Mouse (Mus musculus) fibroblast of lung, adult 2 months (primary cell): ENCODE measurements around the gene Csnk1e.

Experiments
- DNase-seq: peaks from one replicate; pipeline ENCODE4 v3.0.0-alpha.2; 2011; ENCODE audit warnings: low read depth

The Csnk1e gene

GRCm38 (mm10) chr15:79422715-79423243, 32.6 kb downstream of the Csnk1e start:
- no peak for DNase-seq

DNA sequence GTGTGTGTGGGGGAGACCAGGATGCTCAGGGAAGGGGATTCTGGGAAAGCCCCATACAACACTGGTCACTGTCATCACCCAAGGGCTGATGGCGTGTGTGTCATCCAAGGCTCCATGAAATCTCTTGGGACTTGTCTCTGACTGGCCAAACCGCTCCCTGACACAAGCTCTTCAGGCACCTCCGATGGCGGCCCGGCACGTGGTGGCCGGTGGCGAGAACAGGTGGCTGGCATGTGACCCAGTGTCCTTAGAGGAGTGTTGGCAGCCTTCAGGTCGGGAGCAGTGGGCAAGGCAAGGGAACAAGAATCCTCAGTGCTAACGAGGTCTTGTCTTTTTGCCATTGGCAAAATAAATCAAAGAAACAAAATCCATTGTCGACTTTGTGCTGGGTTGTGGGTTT, 36.7 kb downstream of the Csnk1e start:
- no peak for DNase-seq

- DNase-seq, result no peak
Observed at GRCm38 (mm10) chr15:79418265-79418664, 37.1 kb downstream of the Csnk1e start.

GRCm38 (mm10) chr15:79417379-79417778, 38.0 kb downstream of the Csnk1e start:
- no peak for DNase-seq

DNA sequence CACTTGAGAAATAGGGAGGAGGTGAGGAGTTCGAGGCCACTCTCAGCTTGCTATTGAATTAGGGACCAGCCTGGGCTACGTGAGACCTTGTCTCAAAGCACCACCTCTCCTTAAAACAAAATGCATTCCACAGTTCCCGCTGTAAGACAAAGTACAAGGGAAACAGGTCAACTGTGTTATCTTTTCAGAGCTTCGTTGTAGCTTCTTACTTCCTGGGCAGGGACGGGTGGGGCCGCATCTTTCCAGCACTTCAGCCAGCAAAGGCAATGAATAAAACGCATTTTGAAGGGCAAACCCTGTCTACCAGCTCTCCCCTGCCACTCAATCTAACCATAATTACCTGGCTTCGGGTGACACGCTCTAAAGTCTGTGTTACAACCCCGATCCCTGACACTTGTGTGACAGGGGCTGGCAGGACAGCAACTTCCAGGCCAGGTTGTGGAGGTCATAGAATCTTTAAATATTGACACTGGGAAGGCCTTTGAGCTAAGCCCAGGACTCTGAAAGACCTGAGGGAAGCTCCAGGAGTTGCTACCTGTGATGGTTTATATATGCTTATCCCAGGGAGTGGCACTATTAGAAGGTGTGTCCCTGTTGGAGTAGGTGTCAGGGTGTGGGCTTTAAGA, 38.8 kb downstream of the Csnk1e start:
- no peak for DNase-seq

DNA sequence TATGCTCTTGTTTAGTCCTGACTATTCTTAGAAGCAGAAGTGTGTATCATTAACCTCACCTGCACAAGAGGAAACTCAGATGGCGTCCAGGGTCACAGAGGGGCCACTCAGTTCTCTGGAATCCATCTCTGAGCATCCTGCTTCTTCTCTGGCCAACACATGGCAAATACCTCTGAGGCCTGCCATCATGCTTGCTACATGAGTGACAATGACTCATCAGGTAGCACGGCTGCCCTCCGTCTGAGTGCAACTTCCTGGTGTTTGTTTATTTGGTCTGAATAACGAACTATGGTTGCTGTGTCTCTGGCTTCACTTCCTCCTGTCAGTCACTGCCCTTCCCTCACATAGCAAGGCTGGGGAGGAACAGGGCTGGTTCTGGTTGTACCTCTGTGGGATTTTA, 40.9 kb downstream of the Csnk1e start:
- DNase-seq, result no peak

- DNase-seq, result no peak
Observed at GRCm38 (mm10) chr15:79413802-79414201, 41.6 kb downstream of the Csnk1e start.

- DNase-seq, result no peak
Observed at GRCm38 (mm10) chr15:79413201-79413600, 42.2 kb downstream of the Csnk1e start.

- DNase-seq, result no peak
Observed at GRCm38 (mm10) chr15:79411363-79412065, 43.9 kb downstream of the Csnk1e start.

DNA sequence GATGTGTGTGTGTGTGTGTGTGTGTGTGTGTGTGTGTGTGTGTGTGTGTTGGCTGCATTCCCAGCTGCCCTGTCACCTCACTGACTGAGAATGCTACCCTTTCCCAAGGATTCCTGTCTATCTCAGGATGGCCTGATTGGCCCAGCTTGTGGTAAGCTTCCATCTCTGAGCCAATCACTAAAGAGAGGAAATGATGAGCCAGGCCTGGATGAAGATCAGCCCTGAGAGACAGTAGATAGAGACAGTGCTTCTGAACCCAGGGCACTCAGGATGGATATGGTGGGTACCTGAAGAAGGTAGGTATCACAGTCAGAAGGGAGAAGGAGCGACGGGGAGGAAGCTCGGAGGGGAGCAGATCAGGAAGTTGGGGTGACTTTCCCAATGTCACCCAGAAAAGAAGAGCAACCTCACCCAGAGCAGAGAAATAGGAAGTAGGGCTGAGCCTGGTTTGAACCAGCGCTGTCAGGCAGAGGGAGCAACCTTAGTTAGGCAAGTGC, 46.2 kb downstream of the Csnk1e start:
- no peak for DNase-seq

- DNase-seq, result no peak
Observed at GRCm38 (mm10) chr15:79406564-79406963, 48.8 kb downstream of the Csnk1e start.

DNA sequence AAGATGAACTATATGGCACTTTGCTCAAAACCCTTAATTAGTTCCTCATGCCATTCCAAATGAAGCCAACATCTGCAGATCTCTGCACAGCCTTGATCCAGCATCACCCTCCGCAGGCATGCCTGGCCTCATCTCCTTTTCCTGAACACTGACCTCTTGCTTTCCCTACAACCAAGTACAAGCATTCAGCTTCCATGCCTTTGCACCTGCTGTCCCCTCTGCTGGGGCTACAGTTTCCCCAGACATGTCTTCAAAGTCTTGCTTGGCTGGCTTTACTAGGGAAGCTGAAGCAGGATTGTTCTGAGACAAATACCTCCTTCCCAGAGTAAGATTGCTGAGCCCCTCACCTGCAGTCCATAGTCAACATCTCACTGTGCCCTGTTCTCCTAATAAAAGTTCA, 51.1 kb downstream of the Csnk1e start:
- DNase-seq, result no peak

DNA sequence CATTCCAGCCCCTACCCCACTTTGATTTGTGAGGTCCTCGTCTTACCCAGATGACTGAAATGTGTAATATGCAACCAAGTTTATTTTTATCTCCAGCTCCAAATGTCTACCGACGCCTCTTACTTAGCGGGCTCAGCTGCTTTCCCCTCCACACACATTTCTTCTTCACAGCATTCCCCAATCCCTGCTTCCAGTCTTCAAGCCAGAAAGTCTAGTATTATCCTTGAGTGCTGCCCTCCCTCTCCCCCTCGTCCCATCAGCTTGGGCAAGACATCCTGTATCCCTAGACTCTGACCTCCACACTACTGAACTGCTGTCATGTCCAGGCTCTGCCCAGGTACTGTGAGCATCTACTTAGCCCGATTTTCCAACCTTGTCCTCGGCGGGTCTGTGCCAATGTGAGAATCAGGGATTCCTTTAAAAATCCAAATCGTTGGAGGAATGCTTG, 51.6 kb downstream of the Csnk1e start:
- no peak for DNase-seq

GRCm38 (mm10) chr15:79402836-79403762, 52.3 kb downstream of the Csnk1e start, which contains the start of gene Tmem184b:
Tmem184b (minus strand) TSS chr15:79403569.
- DNase-seq, result peak; percentile 41

- DNase-seq, result no peak
Observed at GRCm38 (mm10) chr15:79402176-79402575, 53.2 kb downstream of the Csnk1e start.

- DNase-seq, result no peak
Observed at GRCm38 (mm10) chr15:79400975-79401365, 54.4 kb downstream of the Csnk1e start.

GRCm38 (mm10) chr15:79400134-79400974, 55.0 kb downstream of the Csnk1e start:
- DNase-seq, result no peak

- DNase-seq, result peak; percentile 36
Observed at GRCm38 (mm10) chr15:79399231-79400052, 55.9 kb downstream of the Csnk1e start.

- DNase-seq, result no peak
Observed at GRCm38 (mm10) chr15:79396736-79397135, 58.6 kb downstream of the Csnk1e start.

- DNase-seq, result no peak
Observed at GRCm38 (mm10) chr15:79395281-79395680, 60.1 kb downstream of the Csnk1e start.
